Mouse (Mus musculus) adrenal gland, postnatal 14 days (tissue): ENCODE results near the gene Mcl1. TPM values are rescaled to one million over a fixed set of nuclear protein-coding genes. Genes with fewer than 3 reads are reported as not detected.
"Not testable (repeated sequence)": the region's sequence is repeated elsewhere in the genome, so short reads cannot be mapped to it uniquely, and the experiment has no call there.

Source experiments
- DNase-seq: peaks from one replicate; pipeline ENCODE4 v3.0.0; 2021; ENCODE audit warnings: mixed read lengths
- total RNA-seq: library from RNA; stranded (reverse); gene quantifications from 2 replicates; pipeline ENCODE4 v1.2.3, GENCODE M21; 2021

Gene Mcl1
- total RNA-seq, 1 experiment from 2014 or later: 187 TPM

DNA sequence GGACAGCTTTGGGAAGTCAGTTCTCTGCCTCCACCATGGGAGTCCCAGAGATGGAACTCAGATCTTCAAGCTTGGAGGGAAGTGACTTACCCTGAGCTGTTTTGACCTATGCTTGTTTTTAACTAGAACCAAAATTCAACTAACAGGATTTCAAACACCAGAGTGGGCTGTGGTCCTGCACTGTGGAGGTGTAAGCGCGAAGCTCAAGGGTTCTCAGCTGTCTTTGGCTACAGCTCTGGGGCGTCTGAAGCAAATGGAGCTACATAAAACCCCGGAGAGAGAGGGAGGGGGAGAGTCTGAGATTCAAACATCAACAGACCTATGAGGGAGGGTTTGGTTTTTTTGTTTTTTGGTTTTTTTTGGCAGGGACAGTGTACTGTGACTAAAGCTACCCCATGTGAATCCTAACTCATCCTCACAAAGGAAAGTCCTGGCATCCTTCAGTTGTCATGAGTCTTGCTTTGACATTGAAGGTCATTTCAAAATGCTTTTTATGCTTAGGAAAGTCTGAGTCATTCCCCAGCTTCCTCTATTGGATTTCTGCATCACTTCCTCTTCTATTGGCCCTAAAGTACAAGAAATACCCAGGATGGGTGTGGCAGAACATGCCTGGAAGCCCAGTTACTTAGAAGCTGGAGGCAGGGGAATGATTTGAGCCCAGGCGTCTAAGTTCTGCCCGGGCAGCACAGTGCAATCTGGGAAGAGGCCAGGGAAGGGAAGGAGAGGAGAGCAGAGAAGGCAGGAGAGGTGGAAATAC lies 8.1 kb upstream of the Mcl1 start:
- peak; percentile 53 for DNase-seq

DNA sequence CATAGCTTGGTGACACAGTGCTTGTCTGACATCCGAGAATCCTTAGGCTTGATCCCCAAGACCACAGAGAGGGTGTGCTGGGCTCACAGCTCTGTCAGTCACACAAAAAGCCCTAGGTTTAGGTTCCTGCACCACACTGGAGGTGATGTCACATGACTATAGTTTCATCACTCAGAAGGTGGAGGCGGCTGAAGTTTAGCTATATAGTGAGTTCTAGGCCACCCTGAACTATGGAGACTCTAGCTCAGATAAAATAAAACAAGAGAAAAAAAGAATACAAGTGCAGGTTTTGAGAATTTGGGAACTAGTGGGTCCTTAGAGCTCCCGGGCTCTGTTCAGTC lies 7.6 kb upstream of the Mcl1 start:
- DNase-seq: no peak

DNA sequence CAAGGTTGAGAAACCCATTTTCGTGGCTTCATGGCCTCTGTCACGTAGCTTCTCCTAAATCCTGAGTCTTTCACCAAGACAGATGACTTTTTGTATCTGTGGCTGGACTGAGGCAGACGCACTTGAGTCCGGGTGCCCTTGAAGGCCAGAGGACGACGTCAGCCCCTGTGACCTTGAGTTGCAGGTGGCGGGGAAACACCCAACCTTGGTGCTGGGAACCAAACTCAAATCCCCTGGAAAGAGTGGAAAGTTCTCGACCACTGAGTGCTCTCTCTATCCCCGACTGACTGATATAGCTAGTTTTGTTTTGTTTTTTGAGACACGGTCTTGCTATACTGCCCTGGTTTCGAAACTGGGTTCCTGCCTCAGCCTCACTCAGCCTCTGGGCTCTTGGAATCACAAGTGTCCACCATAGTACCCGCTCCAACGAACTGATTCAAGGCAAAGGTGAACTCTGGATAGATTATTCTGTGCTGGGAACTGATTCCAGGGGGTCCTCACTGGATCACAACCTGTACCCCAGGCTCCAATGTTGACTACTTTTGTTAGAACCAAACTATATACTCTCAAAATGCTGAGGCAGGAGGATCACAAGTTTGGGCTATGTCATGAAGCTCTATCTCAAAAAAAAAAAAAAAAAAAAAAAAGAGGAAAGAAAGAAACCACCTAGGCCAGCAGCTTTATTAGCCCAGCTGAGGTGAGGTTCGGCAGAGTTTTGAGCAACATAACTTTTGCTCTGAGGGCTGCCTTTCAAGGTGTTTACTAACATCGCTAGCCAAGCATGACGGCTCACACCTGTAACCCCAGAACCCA lies 7.0 kb upstream of the Mcl1 start:
- DNase-seq: peak; percentile 34

DNA sequence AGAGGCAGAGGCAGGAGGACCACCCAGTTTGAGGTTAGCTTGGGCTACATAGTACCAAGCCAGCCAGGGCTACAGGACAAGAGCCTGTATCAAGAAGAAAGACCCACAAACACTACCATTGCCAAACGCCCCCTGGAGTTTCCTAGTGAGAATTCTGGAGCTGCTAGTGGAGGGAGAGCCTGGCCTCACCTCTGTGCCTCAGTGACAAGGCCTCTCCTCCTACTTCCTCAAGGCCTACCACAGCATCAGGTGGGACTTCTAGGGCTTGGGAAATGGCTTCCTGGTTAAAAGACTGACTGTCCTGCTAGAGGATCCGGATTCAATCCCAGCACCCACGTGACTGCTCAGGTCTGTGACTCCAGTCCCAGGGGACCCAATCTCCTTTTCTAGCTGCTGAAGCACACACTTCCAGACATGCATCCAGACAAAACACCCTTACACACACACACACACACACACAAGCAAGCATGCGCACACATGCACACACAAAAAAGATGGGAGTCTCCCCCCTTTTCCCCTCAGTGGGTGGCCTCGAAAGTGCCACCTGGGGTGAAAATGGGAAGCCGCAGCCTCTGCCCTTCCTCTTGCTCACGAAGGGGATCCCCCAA lies 6.3 kb upstream of the Mcl1 start:
- no peak for DNase-seq

DNA sequence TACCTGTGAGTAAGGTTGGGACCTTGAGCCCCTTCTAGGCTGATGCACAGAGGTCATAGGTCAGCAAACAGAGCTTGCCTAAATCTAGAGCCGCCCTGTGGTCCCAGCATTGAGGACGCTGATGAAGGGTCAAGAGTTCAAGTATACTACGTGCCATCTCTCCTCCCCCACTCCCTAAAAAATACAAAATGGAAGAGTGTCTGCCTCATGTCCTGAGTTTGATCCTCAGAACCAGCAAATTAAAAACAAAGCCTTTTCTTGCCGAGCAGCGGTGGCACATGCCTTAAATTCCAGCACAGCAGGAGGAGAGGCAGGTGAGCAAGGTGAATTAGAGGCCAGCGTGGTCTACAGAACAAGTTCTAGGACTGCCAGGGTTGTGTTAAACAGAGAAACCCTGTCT lies 5.7 kb upstream of the Mcl1 start:
- no peak for DNase-seq

DNA sequence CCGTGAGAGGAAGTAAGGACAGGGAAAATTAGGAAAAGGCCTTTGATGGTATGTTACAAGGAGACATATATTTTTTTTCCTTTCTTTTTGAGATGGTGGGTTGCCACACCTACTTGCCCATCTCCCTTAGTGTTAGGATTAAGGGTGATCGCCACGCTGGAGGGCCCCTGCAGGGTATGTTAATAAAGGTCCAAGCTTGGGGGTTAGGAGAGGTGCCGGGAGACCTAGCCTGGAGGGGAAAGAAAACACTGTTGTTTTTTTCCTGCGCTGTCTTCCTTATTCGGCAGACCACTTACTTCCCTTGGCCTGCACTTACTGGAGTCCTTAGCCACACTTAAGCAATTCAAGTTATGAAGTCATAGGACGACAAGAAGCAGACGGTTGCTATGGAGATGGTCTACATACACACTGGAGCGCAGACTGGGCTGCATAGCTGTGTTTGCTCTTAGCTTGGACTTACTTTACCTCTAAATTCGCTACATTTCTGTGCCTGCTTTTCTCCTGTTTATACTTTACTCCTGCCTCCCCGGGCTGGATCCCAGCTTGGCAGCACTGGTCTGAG lies 5.0 kb upstream of the Mcl1 start:
- DNase-seq: peak; percentile 34

DNA sequence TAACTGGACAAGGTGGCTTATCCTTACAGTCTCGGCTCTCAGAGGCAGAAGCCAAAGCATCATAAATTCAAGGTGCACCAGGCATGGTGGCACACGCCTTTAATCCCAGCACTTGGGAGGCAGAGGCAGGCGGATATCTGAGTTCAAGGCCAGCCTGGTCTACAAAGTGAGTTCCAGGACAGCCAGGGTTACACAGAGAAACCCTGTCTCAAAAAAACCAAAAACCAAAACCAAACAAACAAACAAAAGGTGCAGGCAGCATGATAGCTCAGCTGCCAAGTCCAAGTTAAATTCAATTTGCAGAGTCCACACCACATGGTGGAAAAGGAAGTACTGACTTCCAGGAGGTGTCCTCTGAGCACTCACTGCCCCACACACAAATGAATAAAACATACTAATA lies 4.2 kb upstream of the Mcl1 start:
- DNase-seq: not testable (repeated sequence)

DNA sequence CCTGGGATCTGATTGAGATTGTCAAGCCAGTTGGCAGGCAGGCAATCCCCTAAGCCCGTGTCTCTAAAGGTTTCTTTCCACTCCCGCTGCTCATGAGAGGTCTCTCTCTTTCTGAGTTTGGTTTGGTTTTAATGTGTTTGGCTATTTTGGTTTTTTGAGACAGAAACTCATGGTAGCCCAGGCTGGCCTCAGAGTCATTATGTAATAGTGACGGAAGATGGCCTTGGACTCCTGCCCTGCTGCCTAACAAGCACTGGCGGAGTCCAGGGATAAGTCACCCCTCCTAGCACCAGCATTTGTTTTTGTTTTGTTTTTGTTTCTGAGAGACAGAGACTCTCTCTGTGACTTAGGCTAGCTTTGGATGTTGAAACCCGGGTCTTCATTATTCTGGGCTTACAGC lies 3.2 kb upstream of the Mcl1 start:
- DNase-seq: peak; percentile 23

DNA sequence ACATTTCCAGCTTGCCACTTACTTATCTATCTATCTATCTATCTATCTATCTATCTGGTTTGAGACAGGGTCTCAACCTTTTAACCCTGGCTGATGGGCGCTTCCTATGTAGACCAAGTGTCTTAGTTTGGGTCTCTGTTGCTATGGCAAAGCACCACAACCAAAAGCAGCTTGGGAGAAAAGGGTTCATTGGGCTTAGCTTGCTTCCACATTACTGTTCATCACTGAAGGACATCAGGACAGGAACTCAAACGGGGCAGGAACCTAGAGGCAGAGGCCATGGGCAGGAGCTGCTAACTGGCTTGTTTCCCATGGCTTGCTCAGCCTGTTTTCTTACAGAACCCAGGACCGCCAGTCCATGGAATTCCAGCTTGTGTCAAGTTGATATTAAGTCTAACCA lies 1.5 kb upstream of the Mcl1 start:
- DNase-seq: no peak

DNA sequence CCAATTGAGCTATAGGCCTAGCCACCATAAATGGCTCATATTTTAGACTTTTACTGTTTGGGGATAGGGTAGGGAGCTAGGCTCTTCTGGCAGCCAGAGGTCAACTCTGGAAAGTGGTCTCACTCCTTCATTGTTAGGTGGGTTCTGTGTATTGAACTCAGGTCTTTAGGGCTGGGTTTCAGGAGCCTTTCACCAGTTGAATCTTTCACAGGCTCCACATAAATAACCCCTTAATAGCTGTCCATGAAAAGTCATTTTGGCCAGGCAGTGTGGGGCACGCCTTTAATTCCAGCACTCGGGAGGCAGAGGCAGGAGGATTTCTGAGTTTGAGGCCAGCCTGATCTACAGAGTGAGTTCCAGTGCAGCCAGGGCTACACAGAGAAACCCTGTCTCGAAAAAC lies 877 bp upstream of the Mcl1 start:
- DNase-seq: no peak

DNA sequence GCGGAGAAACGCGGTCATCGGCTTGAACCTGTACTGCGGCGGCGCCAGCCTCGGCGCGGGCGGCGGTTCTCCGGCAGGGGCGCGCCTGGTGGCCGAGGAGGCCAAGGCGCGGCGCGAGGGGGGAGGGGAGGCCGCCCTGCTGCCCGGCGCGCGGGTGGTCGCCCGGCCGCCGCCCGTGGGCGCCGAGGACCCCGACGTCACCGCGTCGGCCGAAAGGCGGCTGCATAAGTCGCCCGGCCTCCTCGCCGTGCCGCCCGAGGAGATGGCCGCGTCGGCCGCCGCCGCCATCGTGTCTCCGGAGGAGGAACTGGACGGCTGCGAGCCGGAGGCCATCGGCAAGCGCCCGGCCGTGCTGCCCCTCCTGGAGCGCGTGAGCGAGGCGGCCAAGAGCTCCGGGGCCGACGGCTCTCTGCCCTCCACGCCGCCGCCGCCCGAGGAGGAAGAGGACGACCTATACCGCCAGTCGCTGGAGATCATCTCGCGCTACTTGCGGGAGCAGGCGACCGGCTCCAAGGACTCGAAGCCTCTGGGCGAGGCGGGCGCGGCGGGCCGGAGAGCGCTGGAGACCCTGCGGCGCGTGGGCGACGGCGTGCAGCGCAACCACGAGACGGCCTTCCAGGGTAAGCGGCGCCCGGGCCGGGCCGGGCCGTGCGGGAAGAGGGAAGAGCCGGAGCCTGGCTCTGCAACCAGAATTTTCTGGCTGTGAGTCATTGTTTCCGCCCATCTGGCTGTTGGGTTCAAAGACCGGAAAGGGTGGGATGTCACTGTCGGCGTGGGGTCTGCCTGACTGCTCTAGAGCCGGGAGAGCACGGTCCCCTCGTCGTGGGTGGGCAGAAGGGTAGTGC lies 502 bp downstream of the Mcl1 start:
- DNase-seq: peak; percentile 87

DNA sequence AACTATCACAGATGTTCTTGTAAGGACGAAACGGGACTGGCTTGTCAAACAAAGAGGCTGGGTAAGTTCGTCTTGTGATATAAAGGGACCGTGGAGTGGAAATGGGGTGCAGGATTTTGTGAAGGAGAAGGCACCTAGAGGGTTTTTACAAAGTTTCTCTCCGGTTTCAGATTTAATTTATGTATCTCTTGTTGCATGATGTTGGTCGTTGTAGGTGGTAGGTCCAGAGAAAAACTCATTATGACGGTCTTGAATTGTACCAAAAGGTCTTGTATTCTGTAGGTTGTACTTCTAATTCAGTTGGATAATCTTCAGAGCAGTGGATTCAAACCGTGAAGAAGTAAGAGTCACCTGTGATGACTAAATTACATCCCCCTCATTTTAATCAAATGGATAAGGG lies 1.4 kb downstream of the Mcl1 start:
- no peak for DNase-seq

DNA sequence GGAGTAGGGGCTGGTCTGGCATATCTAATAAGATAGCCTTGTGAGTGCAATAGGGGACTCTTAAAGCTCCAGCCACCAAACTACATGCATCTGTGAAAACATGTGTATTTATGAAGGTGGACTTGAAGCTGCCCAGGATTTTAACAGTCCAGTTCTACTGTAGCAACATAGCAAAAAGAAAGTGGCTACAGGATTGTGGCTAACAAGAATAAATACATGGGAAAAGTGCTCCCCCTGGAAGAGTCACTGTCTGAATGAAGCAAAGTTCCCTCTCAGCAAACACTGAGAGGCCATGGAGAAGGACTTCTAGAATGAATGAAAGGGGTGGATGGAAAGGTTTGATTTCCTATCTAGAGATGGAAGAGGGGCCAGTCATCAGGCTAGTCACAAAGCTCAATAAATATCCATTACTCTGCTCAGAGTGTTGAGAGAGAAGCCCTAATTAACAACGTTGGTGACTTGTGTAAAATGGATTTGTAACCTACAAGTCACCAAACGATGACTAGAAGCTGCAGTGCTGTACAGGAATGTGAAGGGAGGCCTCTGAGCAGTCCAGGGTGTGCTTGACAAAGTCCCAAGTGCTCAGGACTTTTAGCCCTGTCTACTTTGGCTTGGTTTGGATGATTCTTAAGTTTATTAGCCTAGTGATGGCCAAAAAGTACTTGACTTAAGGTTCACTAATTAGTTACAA lies 2.3 kb downstream of the Mcl1 start:
- DNase-seq: no peak

DNA sequence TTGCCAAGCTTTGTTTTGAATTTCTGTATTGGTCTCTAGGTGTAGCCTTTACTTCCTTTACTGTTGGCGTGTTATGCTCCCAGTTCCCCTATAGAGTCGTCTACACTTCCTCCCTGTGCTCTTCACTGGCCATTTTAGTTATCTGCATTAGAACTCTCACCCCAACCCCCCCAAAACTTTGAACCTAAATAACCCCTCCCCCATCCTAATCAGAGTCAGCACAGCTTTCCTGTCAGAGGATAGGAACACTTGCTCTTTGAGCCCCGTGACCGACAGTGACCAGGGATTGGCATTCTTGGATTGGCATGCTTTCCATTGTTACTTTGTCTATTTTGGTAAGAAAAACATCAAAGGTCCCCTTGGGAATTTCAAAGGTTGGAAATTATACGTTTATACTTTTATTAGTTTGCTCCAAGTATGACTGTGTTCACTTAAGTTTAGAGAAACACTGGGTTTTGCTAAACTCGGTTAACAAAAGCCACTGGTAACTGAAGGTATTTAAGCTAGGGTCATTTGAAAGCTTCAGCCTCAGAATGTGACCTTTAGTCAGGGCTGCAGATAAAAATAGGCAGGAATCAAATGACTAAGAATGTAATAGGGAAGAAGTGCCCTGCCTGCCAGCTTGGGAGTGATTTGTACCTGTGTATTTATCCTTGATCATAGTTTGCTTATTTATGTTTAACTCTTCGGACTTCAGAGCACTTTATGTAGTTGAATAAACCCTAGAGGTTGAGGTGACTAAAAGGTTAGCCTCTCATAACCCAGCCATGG lies 3.5 kb downstream of the Mcl1 start:
- DNase-seq: no peak

DNA sequence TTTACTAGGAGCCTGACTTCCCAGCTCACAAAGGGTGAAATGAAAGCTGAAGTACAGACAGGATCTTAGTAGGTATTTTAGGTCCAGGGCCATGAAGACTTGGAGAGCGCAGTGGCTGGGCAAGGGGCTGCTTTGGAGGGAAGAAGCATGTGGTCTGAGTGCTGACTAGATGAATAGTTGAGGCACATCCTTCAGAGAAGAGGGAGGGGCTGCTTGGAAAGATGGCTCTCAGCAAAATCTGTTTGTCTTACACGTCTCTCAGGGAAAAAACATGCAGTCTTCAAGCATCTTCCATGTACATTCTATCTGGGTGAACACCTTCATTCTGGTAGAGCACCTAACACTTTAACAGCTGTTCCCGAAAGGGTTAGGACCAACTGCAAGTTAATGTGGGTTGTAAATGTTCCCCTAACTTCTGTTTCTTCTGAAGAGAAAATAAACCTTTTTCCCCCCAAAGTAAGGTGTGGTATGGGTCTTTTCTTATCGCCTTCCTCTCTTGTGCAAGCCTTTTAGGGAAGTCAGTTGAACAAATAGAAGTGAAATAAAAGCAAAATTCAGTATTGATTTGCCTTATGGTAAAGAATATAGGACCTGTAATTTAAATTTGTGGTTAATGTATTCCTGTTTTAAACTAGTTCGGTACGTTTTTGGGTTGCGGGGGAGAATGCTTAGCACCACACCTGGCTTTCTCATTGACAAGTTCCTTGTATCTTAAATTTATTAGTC lies 4.3 kb downstream of the Mcl1 start:
- no peak for DNase-seq

DNA sequence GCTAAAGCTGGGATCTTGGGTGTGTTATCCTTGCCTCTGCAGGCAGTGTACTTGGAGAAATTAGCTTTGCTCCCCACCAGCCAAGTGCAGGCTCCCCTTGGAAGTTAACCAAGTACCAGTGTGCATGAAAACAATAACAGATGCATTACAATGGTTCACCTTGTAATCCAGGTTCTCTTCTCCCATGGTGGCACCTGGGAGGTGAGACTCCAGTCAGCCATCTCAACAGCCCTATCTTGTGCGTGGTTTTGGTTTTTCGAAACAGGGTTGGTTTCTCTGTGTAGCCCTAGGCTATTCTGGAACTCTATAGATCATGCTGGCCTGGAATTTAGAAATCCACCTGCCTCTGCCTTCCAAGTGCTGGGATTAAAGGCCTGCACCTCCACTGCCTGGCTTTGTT lies 4.9 kb downstream of the Mcl1 start:
- no peak for DNase-seq

DNA sequence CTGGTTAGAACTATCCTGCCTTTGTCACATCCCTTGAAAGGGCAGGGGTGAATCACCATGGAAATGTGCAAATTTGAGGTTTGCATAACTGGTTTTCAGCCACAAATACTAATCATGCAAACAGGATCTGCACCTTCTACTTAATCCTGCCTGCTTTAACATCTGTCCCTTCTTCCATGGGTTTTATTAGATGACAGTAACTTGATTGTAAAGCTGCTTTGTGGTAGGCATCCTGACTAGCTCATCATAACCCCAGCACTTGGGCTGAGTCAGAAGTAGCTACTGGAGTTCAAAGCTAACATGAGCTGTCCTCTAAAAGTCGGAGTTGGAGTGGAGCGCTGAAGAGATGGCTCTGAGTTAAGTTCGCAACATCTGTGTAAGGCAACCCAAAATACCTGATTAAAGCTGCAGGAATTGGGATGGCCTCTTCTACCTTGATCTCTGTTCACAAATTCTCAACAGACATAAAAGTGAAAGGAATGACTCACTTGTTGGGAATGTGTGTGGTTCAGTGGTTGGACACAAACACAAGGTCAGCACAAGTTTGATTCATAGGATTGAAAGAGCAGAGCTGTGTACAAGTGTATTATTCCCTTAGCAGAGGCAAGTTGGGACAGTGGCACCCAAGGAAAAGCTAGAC lies 5.5 kb downstream of the Mcl1 start:
- DNase-seq: peak; percentile 37

DNA sequence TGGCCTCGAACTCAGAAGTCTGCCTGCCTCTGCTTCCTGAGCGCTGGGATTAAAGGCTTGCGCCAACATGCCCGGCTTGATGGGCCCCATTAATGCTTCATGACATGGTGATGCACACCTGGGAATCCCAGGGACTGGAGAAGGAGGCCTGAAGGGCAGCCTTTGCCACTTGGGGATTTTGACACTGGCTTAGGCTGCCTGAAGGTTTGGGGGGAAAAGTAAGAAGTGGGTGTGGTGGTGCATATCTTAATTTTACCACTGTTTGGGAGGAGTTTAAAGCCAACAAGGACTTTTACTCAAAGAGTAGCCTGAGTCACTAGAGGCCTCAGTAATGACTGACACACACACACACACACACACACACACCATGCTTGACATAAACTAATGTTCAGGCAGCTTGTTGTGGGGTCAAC lies 6.4 kb downstream of the Mcl1 start:
- DNase-seq: no peak

DNA sequence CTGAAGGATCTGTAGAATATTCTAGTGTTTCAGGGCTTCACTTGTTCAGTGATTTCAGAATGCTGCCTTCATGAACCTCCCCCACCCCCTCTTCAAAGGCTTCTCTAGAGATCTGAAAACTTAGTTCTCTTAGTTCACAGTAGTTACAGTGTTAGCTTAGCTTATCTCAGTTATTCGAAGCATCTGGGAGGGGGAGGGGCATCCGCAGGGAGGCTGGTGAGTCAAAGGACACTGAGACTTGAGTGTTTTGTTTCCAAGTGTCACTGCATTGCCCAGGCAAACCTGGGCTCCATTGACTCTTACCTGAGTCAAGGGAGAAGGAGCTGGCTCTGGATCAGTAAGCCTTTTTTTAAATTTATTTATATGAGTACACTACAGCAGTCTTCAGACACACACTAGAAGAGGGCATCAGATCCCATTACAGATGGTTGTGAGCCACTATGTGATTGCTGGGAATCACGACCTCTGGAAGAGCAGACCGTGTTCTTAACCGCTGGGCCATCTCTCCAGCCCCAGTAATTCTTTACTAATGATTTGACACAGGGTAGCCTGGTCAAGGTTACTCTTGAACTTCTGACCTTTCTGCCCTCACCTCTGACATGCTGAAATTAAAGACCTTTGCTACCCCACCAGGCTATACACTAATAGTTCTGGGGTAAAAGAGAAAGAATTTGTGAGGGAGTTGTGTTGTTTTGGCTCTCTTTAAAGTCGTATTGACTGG lies 7.7 kb downstream of the Mcl1 start:
- DNase-seq: peak; percentile 87
